Mouse (Mus musculus) heart, embryonic 11.5 days (tissue): Measurements from ENCODE around the gene Slc28a3. TPM values are rescaled to one million over a fixed set of nuclear protein-coding genes. Genes with fewer than 3 reads are reported as not detected.

Experiments used
- ATAC-seq: fragments of 200-750 bp; cut with Nextera tagmentation; replicated peaks from 2 replicates; pipeline ENCODE4 v1.8.0; 2017; ENCODE audit warnings: moderate library complexity; ENCODE audit not compliant: insufficient number of reproducible peaks, low FRiP score, low TSS enrichment
- H3K27ac ChIP-seq: fragments of 300-500 bp; sonication (generic); 2 replicates; pipeline ENCODE4 v1.5.1; 2014; ENCODE audit warnings: mild to moderate bottlenecking, low read depth, low read length
- H3K27me3 ChIP-seq: fragments of 300-500 bp; sonication (generic); 2 replicates; pipeline ENCODE4 v1.6.1; 2014; ENCODE audit warnings: mild to moderate bottlenecking, low read length, mixed read lengths; ENCODE audit not compliant: control insufficient read depth, insufficient read depth
- H3K36me3 ChIP-seq: fragments of 300-500 bp; sonication (generic); 2 replicates; pipeline ENCODE4 v1.6.1; 2014; ENCODE audit warnings: mild to moderate bottlenecking, low read length, moderate library complexity, mixed read lengths; ENCODE audit not compliant: control insufficient read depth, insufficient read depth
- H3K4me1 ChIP-seq: fragments of 300-500 bp; sonication (generic); 2 replicates; pipeline ENCODE4 v1.6.1; 2014; ENCODE audit warnings: low read length; ENCODE audit not compliant: control insufficient read depth, insufficient read depth
- H3K4me2 ChIP-seq: fragments of 300-500 bp; sonication (generic); 2 replicates; pipeline ENCODE4 v1.6.1; 2014; ENCODE audit warnings: mild to moderate bottlenecking, moderate library complexity
- H3K4me3 ChIP-seq: fragments of 300-500 bp; sonication (generic); 2 replicates; pipeline ENCODE4 v1.5.1; 2014; ENCODE audit warnings: low read depth, low read length
- H3K9ac ChIP-seq: fragments of 300-500 bp; sonication (generic); 2 replicates; pipeline ENCODE4 v1.6.1; 2014; ENCODE audit warnings: mild to moderate bottlenecking, low read depth, low read length, moderate library complexity
- H3K9me3 ChIP-seq: fragments of 300-500 bp; sonication (generic); replicated peaks from 2 replicates; pipeline ENCODE4 v1.6.1; 2016; ENCODE audit warnings: low read length; ENCODE audit not compliant: control insufficient read depth
- whole genome bisulfite sequencing: fragments of 180-500 bp; shearing (Covaris S2); extraction: QIAGEN DNeasy Blood & Tissue Kit; methylation state at CpG from one replicate; pipeline ENCODE4 v1.1.7; 2014; ENCODE audit not compliant: insufficient replicate concordance; 5-methylcytosine and 5-hydroxymethylcytosine counted together
- polyA plus RNA-seq: library from polyadenylated mRNA; unstranded; fragments of >200 nt; fragmentation: Nextera tagmentation; extraction: Ambion mirVana; gene quantifications from 2 replicates; pipeline ENCODE4 v1.2.1, GENCODE M21; 2014

Slc28a3 gene
- polyA plus RNA-seq, 1 experiment from 2014 or later = not detected

DNA sequence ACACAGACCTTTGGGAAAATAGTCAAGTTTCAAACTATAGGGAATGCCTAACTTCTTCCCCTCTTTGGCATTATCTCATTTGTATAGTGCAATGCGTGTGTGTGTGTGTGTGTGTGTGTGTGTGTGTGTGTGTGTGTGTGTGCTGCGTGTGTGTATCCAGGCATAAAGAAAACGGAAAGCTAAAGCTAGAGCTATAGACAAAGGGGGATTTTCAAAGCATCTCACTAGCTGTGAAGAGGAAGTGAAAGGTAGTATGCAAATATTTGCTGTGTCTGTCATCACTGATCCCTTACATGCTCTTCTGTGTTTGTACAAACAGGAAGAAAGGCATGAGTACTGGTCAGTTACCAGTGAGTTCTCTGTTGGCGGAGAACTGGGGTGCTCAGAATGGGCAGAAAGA lies 58.8 kb downstream of the Slc28a3 start:
- H3K4me2 ChIP-seq = no peak overlapping the region
- no peaks in the 10 kb centered on the region for H3K9me3 ChIP-seq
- ATAC-seq = no peak
- no peak overlapping the region for H3K4me3 ChIP-seq
- H3K27ac ChIP-seq = no peak overlapping the region
- 76% methylated on average over 4 of the region's 4 CpGs for WGBS
- no peak overlapping the region for H3K9ac ChIP-seq
- H3K4me1 ChIP-seq = no peaks in the 10 kb centered on the region
- H3K27me3 ChIP-seq = no peaks in the 10 kb centered on the region
- H3K36me3 ChIP-seq = no peaks in the 10 kb centered on the region

DNA sequence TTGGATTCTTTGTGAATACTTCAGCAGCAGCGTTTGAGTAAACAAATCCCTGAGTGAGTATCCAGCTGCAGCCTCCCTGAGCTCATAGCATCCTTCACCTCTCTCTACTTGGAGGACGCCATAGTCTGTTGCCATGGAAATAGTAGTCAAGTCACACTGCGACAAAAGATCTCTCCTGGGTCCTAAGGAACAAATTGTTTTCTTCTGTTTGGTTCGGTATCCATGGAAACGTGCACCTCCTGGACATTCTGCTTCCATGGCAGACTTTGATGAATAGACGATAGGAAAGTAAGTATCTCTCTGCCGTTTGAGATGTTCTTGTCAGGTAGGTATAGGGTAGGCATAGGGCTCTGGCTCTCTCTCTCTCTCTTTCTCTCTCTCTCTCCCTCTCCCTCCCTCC lies 63.1 kb downstream of the Slc28a3 start:
- ATAC-seq = no peak
- 0 out of 2 replicates have a peak, but pooled peaks cover 3% of the 10 kb centered on the region for H3K27me3 ChIP-seq
- no peaks in the 10 kb centered on the region for H3K36me3 ChIP-seq
- no peak overlapping the region for H3K4me2 ChIP-seq
- no peak overlapping the region for H3K4me3 ChIP-seq
- H3K4me1 ChIP-seq = peaks cover 2% of the 10 kb centered on the region; the same call in 1 of the 2 replicates
- WGBS = 52% methylated on average over 7 of the region's 7 CpGs
- H3K27ac ChIP-seq = no peak overlapping the region
- H3K9me3 ChIP-seq = no peaks in the 10 kb centered on the region
- no peak overlapping the region for H3K9ac ChIP-seq

DNA sequence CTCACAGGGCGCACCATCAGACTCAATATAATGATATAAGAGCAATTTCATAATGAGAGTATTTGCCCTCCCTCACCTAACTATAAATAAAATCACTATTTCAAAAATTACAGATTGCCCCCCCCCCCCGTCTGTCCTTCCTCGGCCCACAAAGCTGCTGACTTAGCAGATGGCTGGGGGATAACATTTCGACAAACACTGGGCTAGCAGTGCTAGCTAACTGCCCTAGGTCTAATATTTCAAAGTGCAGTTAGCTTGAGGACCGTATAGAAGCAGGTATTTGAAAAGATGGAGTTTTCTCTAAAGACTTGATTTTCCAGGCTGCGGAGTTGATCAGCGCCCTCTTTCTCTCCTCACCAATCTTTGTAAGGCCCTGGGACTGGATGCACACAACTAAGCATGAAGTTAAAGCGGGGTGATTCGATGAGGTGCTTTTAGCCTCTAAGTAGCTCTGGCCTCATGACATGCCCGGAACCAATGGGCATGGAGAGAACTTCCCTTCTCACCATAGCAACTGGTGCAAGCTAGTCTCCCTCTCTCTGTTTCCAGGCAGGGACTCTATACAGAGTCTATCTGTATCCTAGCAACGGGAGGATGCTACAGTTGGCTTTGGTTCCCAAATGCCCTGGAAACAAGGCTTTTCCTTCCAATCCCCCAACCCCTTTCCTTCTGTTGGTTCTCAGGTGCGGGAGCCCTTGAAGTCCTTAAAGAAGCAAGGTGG lies 66.8 kb downstream of the Slc28a3 start:
- no peak overlapping the region for H3K4me2 ChIP-seq
- H3K9me3 ChIP-seq = no peaks in the 10 kb centered on the region
- H3K27ac ChIP-seq = no peak overlapping the region
- no peak overlapping the region for H3K9ac ChIP-seq
- WGBS = 64% methylated on average over 12 of the region's 12 CpGs
- ATAC-seq = no peak
- no peaks in the 10 kb centered on the region for H3K36me3 ChIP-seq
- no peak overlapping the region for H3K4me3 ChIP-seq
- 0 out of 2 replicates have a peak, but pooled peaks cover 3% of the 10 kb centered on the region for H3K27me3 ChIP-seq
- H3K4me1 ChIP-seq = peaks cover 3% of the 10 kb centered on the region; the same call in 1 of the 2 replicates

DNA sequence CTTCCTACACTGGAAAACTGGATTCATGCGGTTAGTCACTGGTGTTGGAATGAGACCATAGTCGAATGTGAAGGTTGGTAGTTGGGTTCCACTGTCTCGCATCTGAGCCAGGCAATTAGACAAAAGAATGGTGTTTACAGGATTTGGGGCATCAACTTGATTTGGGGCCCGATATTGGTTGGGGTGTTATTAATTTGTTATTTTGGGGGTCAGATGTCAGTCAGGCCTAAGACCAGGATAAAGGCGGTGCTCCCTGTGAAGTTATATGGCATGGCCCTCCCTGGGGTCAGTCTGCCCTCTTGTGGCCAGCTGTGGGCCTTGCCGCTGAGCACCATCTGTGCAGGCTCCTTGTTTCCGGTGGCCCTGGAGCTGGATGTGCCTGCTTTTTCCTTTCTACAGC lies 67.6 kb downstream of the Slc28a3 start:
- no peaks in the 10 kb centered on the region for H3K36me3 ChIP-seq
- no peak overlapping the region for H3K9ac ChIP-seq
- peak overlapping the region; percentile 32; the same call in 1 of the 2 replicates for H3K4me2 ChIP-seq
- WGBS = 36% methylated on average over 7 of the region's 7 CpGs
- ATAC-seq = peak; percentile 78
- H3K4me1 ChIP-seq = peaks cover 5% of the 10 kb centered on the region; the same call in 1 of the 2 replicates
- H3K27me3 ChIP-seq = 0 out of 2 replicates have a peak, but pooled peaks cover 3% of the 10 kb centered on the region
- H3K9me3 ChIP-seq = no peaks in the 10 kb centered on the region
- no peak overlapping the region for H3K27ac ChIP-seq
- no peak overlapping the region for H3K4me3 ChIP-seq

DNA sequence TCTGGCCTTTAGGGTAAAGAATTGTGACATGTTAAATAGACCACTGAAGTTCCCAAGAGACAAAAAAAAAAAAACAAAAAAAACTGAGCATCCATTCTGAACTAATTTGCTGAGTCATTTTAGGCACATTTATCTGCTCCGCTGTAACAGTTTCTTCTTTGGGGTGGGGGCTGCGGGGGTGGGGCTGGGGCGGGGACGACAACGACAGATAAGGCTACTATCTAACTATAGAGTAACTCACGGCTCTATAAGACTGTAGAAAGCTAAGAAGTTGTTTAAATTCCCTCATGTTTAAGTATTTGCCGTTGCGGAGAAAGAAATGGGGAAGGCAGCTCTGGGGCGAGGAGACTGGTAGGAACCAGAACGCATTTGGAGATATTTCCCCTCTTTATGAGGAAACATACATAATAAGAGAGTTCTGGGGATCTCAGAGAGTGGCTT lies 68.1 kb downstream of the Slc28a3 start:
- 53% methylated on average over 10 of the region's 10 CpGs for WGBS
- peaks cover 9% of the 10 kb centered on the region; the same call in 1 of the 2 replicates for H3K4me1 ChIP-seq
- 0 out of 2 replicates have a peak overlapping the region, but pooled peaks have one; percentile 54 for H3K27ac ChIP-seq
- peak overlapping the region; percentile 32; the same call in 1 of the 2 replicates for H3K4me2 ChIP-seq
- 0 out of 2 replicates have a peak, but pooled peaks cover 3% of the 10 kb centered on the region for H3K27me3 ChIP-seq
- no peak overlapping the region for H3K9ac ChIP-seq
- no peaks in the 10 kb centered on the region for H3K9me3 ChIP-seq
- H3K4me3 ChIP-seq = no peak overlapping the region
- H3K36me3 ChIP-seq = no peaks in the 10 kb centered on the region
- ATAC-seq = no peak

DNA sequence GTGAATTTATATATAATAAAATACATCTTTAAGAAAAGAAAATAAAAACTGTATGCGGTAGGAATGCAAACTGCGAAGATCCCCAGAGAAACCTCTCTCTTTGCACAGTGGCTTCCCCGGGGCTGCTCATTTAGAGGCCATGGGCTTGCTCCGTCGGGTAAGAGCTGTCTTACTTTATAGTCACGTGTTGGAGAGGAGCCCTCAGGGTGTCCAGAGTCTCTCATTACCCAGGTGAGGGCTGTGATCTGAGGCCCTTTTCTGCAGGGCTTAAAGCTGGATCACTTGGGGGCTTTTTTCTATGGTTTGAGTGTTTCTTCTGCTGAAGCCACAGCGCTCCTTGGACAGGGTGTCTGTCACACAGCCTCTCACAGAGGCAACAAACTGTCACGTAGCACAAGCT lies 68.5 kb downstream of the Slc28a3 start:
- no peak overlapping the region for H3K4me2 ChIP-seq
- 0 out of 2 replicates have a peak, but pooled peaks cover 3% of the 10 kb centered on the region for H3K27me3 ChIP-seq
- no peak for ATAC-seq
- H3K4me3 ChIP-seq = no peak overlapping the region
- WGBS = 53% methylated on average over 8 of the region's 8 CpGs
- 0 out of 2 replicates have a peak overlapping the region, but pooled peaks have one; percentile 54 for H3K27ac ChIP-seq
- 0 out of 2 replicates have a peak overlapping the region, but pooled peaks have one; percentile 28 for H3K9ac ChIP-seq
- no peaks in the 10 kb centered on the region for H3K9me3 ChIP-seq
- H3K36me3 ChIP-seq = no peaks in the 10 kb centered on the region
- H3K4me1 ChIP-seq = peaks cover 9% of the 10 kb centered on the region; the same call in 1 of the 2 replicates

DNA sequence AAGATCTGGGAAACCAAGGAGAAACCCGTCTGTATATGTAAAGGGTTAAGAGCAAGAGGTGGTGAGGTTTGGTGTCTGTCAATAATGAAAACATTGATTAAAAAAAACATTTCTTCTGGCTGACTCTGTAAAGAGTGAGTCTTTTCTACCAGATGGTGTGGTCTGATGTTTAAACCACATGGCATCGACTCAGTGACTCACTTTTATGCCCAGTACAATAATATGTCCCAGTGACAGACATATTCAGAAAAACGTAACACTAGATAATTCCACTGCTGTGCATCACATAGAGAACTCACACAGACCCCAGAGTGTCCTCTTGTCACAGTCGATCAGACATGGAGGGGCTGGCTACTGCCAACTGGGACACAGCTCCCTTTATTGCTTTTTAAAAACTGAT lies 69.1 kb downstream of the Slc28a3 start:
- 86% methylated on average over 4 of the region's 4 CpGs for WGBS
- ATAC-seq = no peak
- Histone ChIP-seq H3K4me1 (peaks cover 9% of the 10 kb centered on the region; the same call in 1 of the 2 replicates), H3K9ac (no peak overlapping the region), H3K27ac (no peak overlapping the region), H3K4me2 (no peak overlapping the region), H3K36me3 (no peaks in the 10 kb centered on the region), H3K4me3 (no peak overlapping the region), H3K27me3 (0 out of 2 replicates have a peak, but pooled peaks cover 3% of the 10 kb centered on the region), H3K9me3 (no peaks in the 10 kb centered on the region)

DNA sequence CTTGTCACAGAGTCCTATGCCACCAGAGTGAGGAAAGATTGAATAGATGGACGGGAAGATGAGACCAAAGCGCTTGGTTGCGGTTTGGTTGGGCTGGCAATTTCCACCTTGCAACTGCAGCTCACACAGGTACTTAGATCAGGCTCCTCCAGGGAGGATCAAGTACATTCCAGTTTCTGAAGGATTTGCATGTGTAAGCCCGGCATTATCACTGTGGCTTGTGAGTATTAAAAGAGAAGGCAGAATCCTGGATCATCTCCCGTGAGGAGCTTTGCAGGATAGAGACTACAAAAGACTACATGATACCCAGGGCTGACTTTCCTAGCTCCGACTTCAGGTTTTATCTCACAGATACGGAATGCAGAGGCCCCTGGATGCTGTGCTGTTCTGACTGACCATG lies 71.7 kb downstream of the Slc28a3 start:
- H3K9me3 ChIP-seq = no peaks in the 10 kb centered on the region
- ATAC-seq = no peak
- no peak overlapping the region for H3K4me2 ChIP-seq
- no peak overlapping the region for H3K4me3 ChIP-seq
- no peaks in the 10 kb centered on the region for H3K36me3 ChIP-seq
- WGBS = 67% methylated on average over 7 of the region's 7 CpGs
- H3K27ac ChIP-seq = no peak overlapping the region
- H3K27me3 ChIP-seq = no peaks in the 10 kb centered on the region
- H3K9ac ChIP-seq = no peak overlapping the region
- H3K4me1 ChIP-seq = peaks cover 9% of the 10 kb centered on the region; the same call in 1 of the 2 replicates
